ENCODE assay signal across 19 mouse cellular contexts in the genomic region with DNA sequence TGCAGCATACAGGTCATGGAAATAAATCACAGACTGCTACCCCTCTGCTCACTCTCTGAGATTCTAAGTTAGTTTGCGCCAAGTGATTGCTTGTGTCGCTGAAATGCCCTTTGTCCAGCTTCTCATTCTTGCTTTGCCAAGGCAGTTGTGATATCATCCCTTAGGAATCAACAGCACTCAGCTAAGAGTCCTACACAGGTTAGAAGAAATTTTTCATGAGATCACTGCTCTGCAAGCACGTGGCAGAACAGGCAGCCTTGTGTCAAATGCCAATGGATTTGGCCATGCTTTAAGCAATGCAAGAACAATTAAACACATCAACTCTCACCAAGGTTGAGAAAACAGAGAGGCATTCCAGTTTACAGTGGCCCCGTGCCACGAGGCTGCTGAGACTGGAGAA.
DNase-seq lines count a peak whose midpoint lies in the region; ATAC-seq lines count a peak whose summit lies in the region.
"Had no signal": no experiment of that assay in that cellular context is flagged by ENCODE, and none has a peak within 500 bp of the region (broad histone marks: within the 10 kb centered on the region; RNA-seq: fewer than 3 reads in every experiment).

No protein-coding gene starts in this region.

- H3K4me3 ChIP-seq in forebrain, embryonic 14.5 days (ENCODE audit: low read depth, low read length) = no peak overlapping the region
- no peak overlapping the region for H3K4me3 ChIP-seq in forebrain, embryonic 16.5 days (replicated peaks; ENCODE audit: low read length)
- no peak overlapping the region for H3K4me3 ChIP-seq in kidney, embryonic 15.5 days (replicated peaks)
- H3K4me3 ChIP-seq in midbrain, embryonic 10.5 days = no peak overlapping the region
- H3K4me3 ChIP-seq: heart, embryonic 13.5 days; hindbrain, embryonic 12.5 days; intestine, embryonic 15.5 days; lung, embryonic 15.5 days; midbrain, embryonic 12.5 days; myocyte; stomach, embryonic 15.5 days had no signal

- H3K9me3 ChIP-seq in forebrain, embryonic 14.5 days (replicated peaks; ENCODE audit: control insufficient read depth, low read length) = no peaks in the 10 kb centered on the region
- H3K9me3 ChIP-seq in forebrain, embryonic 16.5 days (ENCODE audit: control insufficient read depth, low read length) = no peaks in the 10 kb centered on the region
- H3K9me3 ChIP-seq in kidney, embryonic 15.5 days (replicated peaks) = no peaks in the 10 kb centered on the region
- H3K9me3 ChIP-seq in midbrain, embryonic 10.5 days (replicated peaks) = no peaks in the 10 kb centered on the region
- H3K9me3 ChIP-seq: heart, embryonic 13.5 days; hindbrain, embryonic 12.5 days; intestine, embryonic 15.5 days; lung, embryonic 15.5 days; midbrain, embryonic 12.5 days; stomach, embryonic 15.5 days had no signal

- no peaks in the 10 kb centered on the region for H3K36me3 ChIP-seq in forebrain, embryonic 14.5 days (ENCODE audit: control insufficient read depth, insufficient read depth, low read length)
- H3K36me3 ChIP-seq in forebrain, embryonic 16.5 days (ENCODE audit: control insufficient read depth, insufficient read depth) = no peaks in the 10 kb centered on the region
- no peaks in the 10 kb centered on the region for H3K36me3 ChIP-seq in kidney, embryonic 15.5 days
- H3K36me3 ChIP-seq in midbrain, embryonic 10.5 days = no peaks in the 10 kb centered on the region
- H3K36me3 ChIP-seq: heart, embryonic 13.5 days; hindbrain, embryonic 12.5 days; intestine, embryonic 15.5 days; lung, embryonic 15.5 days; midbrain, embryonic 12.5 days; stomach, embryonic 15.5 days had no signal

- peak; percentile 7 for DNase-seq in forebrain, embryonic 14.5 days (ENCODE audit: low spot score)
- peak; percentile 6 to 8 for DNase-seq in kidney, adult 8-10 months
- DNase-seq in kidney, postnatal 36 days = peak; percentile 6 to 12
- peak; percentile 4 to 45 for DNase-seq in lung, postnatal 4 days
- DNase-seq in midbrain, embryonic 10.5 days (ENCODE audit: low spot score) = no peak
- no peak for DNase-seq in layer of hippocampus, postnatal 25 days (ENCODE audit: extremely low spot score in 1 of 2, low spot score in 1 of 2)
- DNase-seq: adrenal gland, adult 8-10 months; cerebellum, adult 9-11 months; forebrain, postnatal 0 days; liver had no signal

- H3K27ac ChIP-seq in forebrain, embryonic 14.5 days (ENCODE audit: low read depth, low read length) = no peak overlapping the region
- no peak overlapping the region for H3K27ac ChIP-seq in forebrain, embryonic 16.5 days (ENCODE audit: low read length)
- no peak overlapping the region for H3K27ac ChIP-seq in kidney, embryonic 15.5 days
- no peak overlapping the region for H3K27ac ChIP-seq in midbrain, embryonic 10.5 days (replicated peaks)
- H3K27ac ChIP-seq: heart, embryonic 13.5 days; hindbrain, embryonic 12.5 days; intestine, embryonic 15.5 days; lung, embryonic 15.5 days; midbrain, embryonic 12.5 days; stomach, embryonic 15.5 days had no signal

- H3K9ac ChIP-seq in forebrain, embryonic 14.5 days (ENCODE audit: low read length) = no peak overlapping the region
- no peak overlapping the region for H3K9ac ChIP-seq in forebrain, embryonic 16.5 days (replicated peaks; ENCODE audit: low read depth, low read length)
- H3K9ac ChIP-seq in kidney, embryonic 15.5 days = no peak overlapping the region
- H3K9ac ChIP-seq: forebrain, postnatal 0 days; heart, embryonic 13.5 days; hindbrain, embryonic 12.5 days; intestine, embryonic 15.5 days; lung, embryonic 15.5 days; midbrain, embryonic 12.5 days; stomach, embryonic 15.5 days had no signal

- H3K4me1 ChIP-seq in forebrain, embryonic 14.5 days (ENCODE audit: control insufficient read depth, insufficient read depth, low read length) = no peaks in the 10 kb centered on the region
- no peaks in the 10 kb centered on the region for H3K4me1 ChIP-seq in forebrain, embryonic 16.5 days (replicated peaks; ENCODE audit: control insufficient read depth, insufficient read depth, low read length)
- H3K4me1 ChIP-seq in kidney, embryonic 15.5 days = no peaks in the 10 kb centered on the region
- H3K4me1 ChIP-seq in midbrain, embryonic 10.5 days = no peaks in the 10 kb centered on the region
- H3K4me1 ChIP-seq: hindbrain, embryonic 12.5 days; intestine, embryonic 15.5 days; lung, embryonic 15.5 days; midbrain, embryonic 12.5 days; stomach, embryonic 15.5 days had no signal

- no peak overlapping the region for H3K4me2 ChIP-seq in forebrain, embryonic 14.5 days (ENCODE audit: low read length)
- no peak overlapping the region for H3K4me2 ChIP-seq in forebrain, embryonic 16.5 days (ENCODE audit: low read length)
- no peak overlapping the region for H3K4me2 ChIP-seq in kidney, embryonic 15.5 days
- H3K4me2 ChIP-seq: heart, embryonic 13.5 days; hindbrain, embryonic 12.5 days; intestine, embryonic 15.5 days; lung, embryonic 15.5 days; midbrain, embryonic 12.5 days; stomach, embryonic 15.5 days had no signal

- 78% methylated on average over 5 of the region's 5 CpGs for WGBS in forebrain, embryonic 14.5 days
- WGBS in forebrain, embryonic 16.5 days = 63% methylated on average over 5 of the region's 5 CpGs
- WGBS in kidney, embryonic 15.5 days = 74% methylated on average over 5 of the region's 5 CpGs
- WGBS in midbrain, embryonic 10.5 days = 90% methylated on average over 5 of the region's 5 CpGs

- ATAC-seq in forebrain, embryonic 14.5 days = no peak
- no peak for ATAC-seq in forebrain, embryonic 16.5 days
- no peak for ATAC-seq in kidney, embryonic 15.5 days (replicated peaks; ENCODE audit: low FRiP score)
- ATAC-seq: forebrain, postnatal 0 days; intestine, embryonic 15.5 days had no signal

- H3K27me3 ChIP-seq in forebrain, embryonic 14.5 days (replicated peaks; ENCODE audit: control insufficient read depth, insufficient read depth, low read length) = no peaks in the 10 kb centered on the region
- H3K27me3 ChIP-seq in forebrain, embryonic 16.5 days (replicated peaks; ENCODE audit: control insufficient read depth, insufficient read depth, low read length) = no peaks in the 10 kb centered on the region
- no peaks in the 10 kb centered on the region for H3K27me3 ChIP-seq in kidney, embryonic 15.5 days
- no peaks in the 10 kb centered on the region for H3K27me3 ChIP-seq in midbrain, embryonic 10.5 days (ENCODE audit: low read depth, poor library complexity, severe bottlenecking)
- H3K27me3 ChIP-seq: heart, embryonic 13.5 days; hindbrain, embryonic 12.5 days; intestine, embryonic 15.5 days; lung, embryonic 15.5 days; midbrain, embryonic 12.5 days; stomach, embryonic 15.5 days had no signal

Comparison
In these comparisons a context has a peak if more than half of its experiments do, and no peak if none do; other contexts are left out.
1. DNase-seq: peak in forebrain, embryonic 14.5 days (single experiment), kidney, adult 8-10 months (2 of 2), kidney, postnatal 36 days (2 of 2) and lung, postnatal 4 days (2 of 2); none in midbrain, embryonic 10.5 days (single experiment) and layer of hippocampus, postnatal 25 days (0 of 2).